9 mouse cellular contexts compared by ENCODE assay signal in genomic region chr7:13053961-13054286, GRCm38 (mm10). TPM values are rescaled to one million over a fixed set of nuclear protein-coding genes. Genes with fewer than 3 reads are reported as not detected.
DNase-seq lines count a peak whose midpoint lies in the region; ATAC-seq and TF ChIP-seq lines count a peak whose summit lies in the region.
"Had no signal": no experiment of that assay in that cellular context is flagged by ENCODE, and none has a peak within 500 bp of the region (broad histone marks: within the 10 kb centered on the region; RNA-seq: fewer than 3 reads in every experiment).

No protein-coding gene starts in this region.

- no peaks in the 10 kb centered on the region for H3K36me3 ChIP-seq in kidney, embryonic 15.5 days
- no peaks in the 10 kb centered on the region for H3K36me3 ChIP-seq in embryonic facial prominence, embryonic 10.5 days (replicated peaks)
- no peaks in the 10 kb centered on the region for H3K36me3 ChIP-seq in intestine, embryonic 14.5 days (ENCODE audit: control insufficient read depth, insufficient read depth, low read length)
- no peaks in the 10 kb centered on the region; the same call in 1 of the 2 replicates for H3K36me3 ChIP-seq in midbrain, postnatal 0 days (ENCODE audit: insufficient read depth, low read length)

- H3K4me2 ChIP-seq in kidney, embryonic 15.5 days = peak overlapping the region; percentile 69
- peak overlapping the region; percentile 56 for H3K4me2 ChIP-seq in intestine, embryonic 14.5 days (ENCODE audit: low read length)
- H3K4me2 ChIP-seq in midbrain, postnatal 0 days (ENCODE audit: low read depth, low read length, poor library complexity, severe bottlenecking) = peak overlapping the region; percentile 58

- DNase-seq in kidney, adult 18-20 months = no peak
- DNase-seq in embryonic facial prominence, embryonic 10.5 days (ENCODE audit: low spot score) = no peak
- no peak for DNase-seq in intestine, embryonic 14.5 days (ENCODE audit: low spot score)
- DNase-seq in midbrain, postnatal 0 days (ENCODE audit: low spot score) = no peak
- no peak for DNase-seq in gastrocnemius, postnatal 25 days
- no peak for DNase-seq in right cerebral cortex, postnatal 36 days (ENCODE audit: low spot score in 2 of 2)
- no peak for DNase-seq in gastrocnemius, postnatal 36 days

- no peak for TF ChIP-seq CTCF in midbrain, postnatal 0 days (IDR thresholded peaks at IDR 0.05)

- no peak for ATAC-seq in kidney, embryonic 15.5 days (replicated peaks; ENCODE audit: low FRiP score)
- ATAC-seq in intestine, embryonic 14.5 days (replicated peaks; ENCODE audit: low FRiP score, low TSS enrichment, low read depth) = no peak
- no peak; the same call in 1 of the 2 replicates for ATAC-seq in midbrain, postnatal 0 days (ENCODE audit: low FRiP score)

- WGBS in kidney, embryonic 15.5 days = under 1% methylated on average over 15 of the region's 15 CpGs
- WGBS in embryonic facial prominence, embryonic 10.5 days = 2% methylated on average over 15 of the region's 15 CpGs
- 4% methylated on average over 15 of the region's 15 CpGs for WGBS in intestine, embryonic 14.5 days
- 2% methylated on average over 15 of the region's 15 CpGs for WGBS in midbrain, postnatal 0 days

- no peaks in the 10 kb centered on the region for H3K27me3 ChIP-seq in kidney, embryonic 15.5 days
- no peaks in the 10 kb centered on the region for H3K27me3 ChIP-seq in embryonic facial prominence, embryonic 10.5 days (replicated peaks; ENCODE audit: low read depth, poor library complexity, severe bottlenecking)
- H3K27me3 ChIP-seq in intestine, embryonic 14.5 days (replicated peaks; ENCODE audit: control insufficient read depth, insufficient read depth, low read length) = no peaks in the 10 kb centered on the region
- no peaks in the 10 kb centered on the region for H3K27me3 ChIP-seq in midbrain, postnatal 0 days (ENCODE audit: insufficient read depth, low read length)

- H3K9ac ChIP-seq in kidney, embryonic 15.5 days = peak overlapping the region; percentile 64
- H3K9ac ChIP-seq in intestine, embryonic 14.5 days (ENCODE audit: low read length) = peak overlapping the region; percentile 51
- peak overlapping the region; percentile 42 for H3K9ac ChIP-seq in midbrain, postnatal 0 days (replicated peaks; ENCODE audit: low read length, poor library complexity, severe bottlenecking)

- H3K4me1 ChIP-seq in kidney, embryonic 15.5 days = peaks cover 5% of the 10 kb centered on the region
- peaks cover 5% of the 10 kb centered on the region; the same call in 1 of the 2 replicates for H3K4me1 ChIP-seq in embryonic facial prominence, embryonic 10.5 days
- H3K4me1 ChIP-seq in intestine, embryonic 14.5 days (replicated peaks; ENCODE audit: control insufficient read depth, insufficient read depth, low read length) = no peaks in the 10 kb centered on the region; the same call in 1 of the 2 replicates
- peaks cover 5% of the 10 kb centered on the region; the same call in 1 of the 2 replicates for H3K4me1 ChIP-seq in midbrain, postnatal 0 days (ENCODE audit: insufficient read depth, low read length)

- peak overlapping the region; percentile 67 for H3K4me3 ChIP-seq in kidney, embryonic 15.5 days (replicated peaks)
- peak overlapping the region; percentile 71 for H3K4me3 ChIP-seq in embryonic facial prominence, embryonic 10.5 days
- H3K4me3 ChIP-seq in intestine, embryonic 14.5 days (ENCODE audit: low read depth, low read length) = peak overlapping the region; percentile 64
- H3K4me3 ChIP-seq in midbrain, postnatal 0 days (ENCODE audit: low read depth, low read length) = peak overlapping the region; percentile 58

- H3K9me3 ChIP-seq in kidney, embryonic 15.5 days (replicated peaks) = no peaks in the 10 kb centered on the region
- H3K9me3 ChIP-seq in embryonic facial prominence, embryonic 10.5 days = no peaks in the 10 kb centered on the region
- no peaks in the 10 kb centered on the region for H3K9me3 ChIP-seq in intestine, embryonic 14.5 days (ENCODE audit: control insufficient read depth, low read length)
- no peaks in the 10 kb centered on the region for H3K9me3 ChIP-seq in midbrain, postnatal 0 days (ENCODE audit: low read length)

- peak overlapping the region; percentile 92 for H3K27ac ChIP-seq in kidney, embryonic 15.5 days
- peak overlapping the region; percentile 95 for H3K27ac ChIP-seq in embryonic facial prominence, embryonic 10.5 days (replicated peaks)
- peak overlapping the region; percentile 36; the same call in 1 of the 2 replicates for H3K27ac ChIP-seq in intestine, embryonic 14.5 days (ENCODE audit: low read depth)
- peak overlapping the region; percentile 81 for H3K27ac ChIP-seq in midbrain, postnatal 0 days (ENCODE audit: low read depth, low read length)

- intact Hi-C loops in gastrocnemius, postnatal 36 days (cut with DNase I) = loop anchor here (10.0 kb wide), 1 partner anchor 569 kb away; no protein-coding TSS in a partner anchor

RNA-seq across cellular contexts. Expression of gene Mzf1, which starts 0.6 kb away (rescaled TPM):
- 2.8 and 4.3 TPM in 2 replicates for polyA plus RNA-seq in kidney, embryonic 15.5 days (2015; fragmentation: Nextera tagmentation; extraction: Ambion mirVana)
- 2.4 and 2.8 TPM in 2 replicates for polyA plus RNA-seq in embryonic facial prominence, embryonic 10.5 days (2016; fragmentation: Nextera tagmentation; extraction: Ambion mirVana)
- 2.5 and 2.7 TPM in 2 replicates for polyA plus RNA-seq in intestine, embryonic 14.5 days (2014; fragmentation: Nextera tagmentation; extraction: Ambion mirVana)
- 13.2 and 14.4 TPM in 2 replicates for total RNA-seq in midbrain, postnatal 0 days (2014; rRNA removed)
- polyA plus RNA-seq in midbrain, postnatal 0 days (2015; fragmentation: Nextera tagmentation; extraction: Ambion mirVana) = 12.2 TPM in 2 replicates
- total RNA-seq in gastrocnemius, postnatal 25 days (2021) = under 1 TPM; 0.54 to 0.75 TPM
- under 1 TPM; 0.57 to 0.74 TPM for total RNA-seq in gastrocnemius, postnatal 36 days (2021)

RNA-seq across cellular contexts. Expression of gene Ube2m, which starts 15.8 kb away (rescaled TPM):
- polyA plus RNA-seq in kidney, embryonic 15.5 days (2015; fragmentation: Nextera tagmentation; extraction: Ambion mirVana) = 113 and 114 TPM in 2 replicates
- polyA plus RNA-seq in embryonic facial prominence, embryonic 10.5 days (2016; fragmentation: Nextera tagmentation; extraction: Ambion mirVana) = 157 and 159 TPM in 2 replicates
- polyA plus RNA-seq in intestine, embryonic 14.5 days (2014; fragmentation: Nextera tagmentation; extraction: Ambion mirVana) = 72.7 and 124 TPM in 2 replicates
- total RNA-seq in midbrain, postnatal 0 days (2014; rRNA removed) = 359 and 383 TPM in 2 replicates
- polyA plus RNA-seq in midbrain, postnatal 0 days (2015; fragmentation: Nextera tagmentation; extraction: Ambion mirVana) = 146 and 147 TPM in 2 replicates
- total RNA-seq in gastrocnemius, postnatal 25 days (2021) = 100 to 1,000 TPM; 132 to 138 TPM
- total RNA-seq in gastrocnemius, postnatal 36 days (2021) = 100 to 1,000 TPM; 131 TPM

RNA-seq across cellular contexts. Expression of gene Chmp2a, which starts 19.3 kb away (rescaled TPM):
- polyA plus RNA-seq in kidney, embryonic 15.5 days (2015; fragmentation: Nextera tagmentation; extraction: Ambion mirVana) = 144 and 146 TPM in 2 replicates
- polyA plus RNA-seq in embryonic facial prominence, embryonic 10.5 days (2016; fragmentation: Nextera tagmentation; extraction: Ambion mirVana) = 89.1 and 93.0 TPM in 2 replicates
- 157 and 161 TPM in 2 replicates for polyA plus RNA-seq in intestine, embryonic 14.5 days (2014; fragmentation: Nextera tagmentation; extraction: Ambion mirVana)
- 67.6 and 114 TPM in 2 replicates for total RNA-seq in midbrain, postnatal 0 days (2014; rRNA removed)
- polyA plus RNA-seq in midbrain, postnatal 0 days (2015; fragmentation: Nextera tagmentation; extraction: Ambion mirVana) = 198 and 205 TPM in 2 replicates
- total RNA-seq in gastrocnemius, postnatal 25 days (2021) = 10 to 100 TPM; 76.1 to 89.9 TPM
- total RNA-seq in gastrocnemius, postnatal 36 days (2021) = 10 to 100 TPM; 68.7 to 83.7 TPM

RNA-seq across cellular contexts. Expression of gene Vmn1r85, which starts 41.0 kb away (rescaled TPM):
- not detected in 2 replicates for polyA plus RNA-seq in kidney, embryonic 15.5 days (2015; fragmentation: Nextera tagmentation; extraction: Ambion mirVana)
- polyA plus RNA-seq in embryonic facial prominence, embryonic 10.5 days (2016; fragmentation: Nextera tagmentation; extraction: Ambion mirVana) = not detected in 2 replicates
- not detected in 2 replicates for polyA plus RNA-seq in intestine, embryonic 14.5 days (2014; fragmentation: Nextera tagmentation; extraction: Ambion mirVana)
- 0.33 and 0.85 TPM in 2 replicates for total RNA-seq in midbrain, postnatal 0 days (2014; rRNA removed)
- polyA plus RNA-seq in midbrain, postnatal 0 days (2015; fragmentation: Nextera tagmentation; extraction: Ambion mirVana) = 0.25 and 0.27 TPM in 2 replicates
- total RNA-seq in gastrocnemius, postnatal 25 days (2021) = not detected
- not detected for total RNA-seq in gastrocnemius, postnatal 36 days (2021)
- polyA plus RNA-seq: gonadal fat pad, adult 2 months had no signal

RNA-seq across cellular contexts. Expression of gene Zbtb45, which starts 44.1 kb away (rescaled TPM):
- 22.1 and 24.8 TPM in 2 replicates for polyA plus RNA-seq in kidney, embryonic 15.5 days (2015; fragmentation: Nextera tagmentation; extraction: Ambion mirVana)
- 27.2 and 28.4 TPM in 2 replicates for polyA plus RNA-seq in embryonic facial prominence, embryonic 10.5 days (2016; fragmentation: Nextera tagmentation; extraction: Ambion mirVana)
- polyA plus RNA-seq in intestine, embryonic 14.5 days (2014; fragmentation: Nextera tagmentation; extraction: Ambion mirVana) = 23.7 and 26.9 TPM in 2 replicates
- total RNA-seq in midbrain, postnatal 0 days (2014; rRNA removed) = 37.5 and 70.8 TPM in 2 replicates
- 29.0 and 31.8 TPM in 2 replicates for polyA plus RNA-seq in midbrain, postnatal 0 days (2015; fragmentation: Nextera tagmentation; extraction: Ambion mirVana)
- 1 to 10 TPM; 2.7 to 4.9 TPM for total RNA-seq in gastrocnemius, postnatal 25 days (2021)
- 1 to 10 TPM; 3.9 to 4.0 TPM for total RNA-seq in gastrocnemius, postnatal 36 days (2021)

Comparison
In these comparisons a context has a peak if more than half of its experiments do, and no peak if none do; other contexts are left out.
1. H3K27ac ChIP-seq: peak in every context shown above with its lines; median percentile 95 in embryonic facial prominence, embryonic 10.5 days; 92 in kidney, embryonic 15.5 days; 81 in midbrain, postnatal 0 days; 36 in intestine, embryonic 14.5 days.